Mouse (Mus musculus) limb, embryonic 14.5 days (tissue): ENCODE measurements around the gene Sap30. TPM values are rescaled to one million over a fixed set of nuclear protein-coding genes. Genes with fewer than 3 reads are reported as not detected.
A peak's percentile ranks its signal among the peaks of the same experiment; 100 is the strongest.
"Not testable (repeated sequence)": the region's sequence is repeated elsewhere in the genome, so short reads cannot be mapped to it uniquely, and the experiment has no call there.

Experiments used
- ATAC-seq: fragments of 200-750 bp; cut with Nextera tagmentation; 2 replicates; pipeline ENCODE4 v1.8.0; 2017; ENCODE audit warnings: low read depth, moderate number of reproducible peaks, moderate TSS enrichment; ENCODE audit not compliant: low FRiP score
- DNase-seq: peaks from one replicate; pipeline ENCODE4 v3.0.0-alpha.2; 2015; ENCODE audit warnings: low spot score
- H3K27ac ChIP-seq: fragments of 300-500 bp; sonication (generic); replicated peaks from 2 replicates; pipeline ENCODE4 v1.5.1; 2014; ENCODE audit warnings: low read depth, mild to moderate bottlenecking, low read length, moderate library complexity, mixed read lengths
- H3K27me3 ChIP-seq: fragments of 300-500 bp; sonication (generic); 2 replicates; pipeline ENCODE4 v1.6.1; 2014; ENCODE audit warnings: low read length, mixed read lengths; ENCODE audit not compliant: control insufficient read depth, insufficient read depth
- H3K36me3 ChIP-seq: fragments of 300-500 bp; sonication (generic); 2 replicates; pipeline ENCODE4 v1.6.1; 2014; ENCODE audit warnings: mild to moderate bottlenecking, low read length, moderate library complexity, mixed read lengths; ENCODE audit not compliant: control insufficient read depth, insufficient read depth
- H3K4me1 ChIP-seq: fragments of 300-500 bp; sonication (generic); 2 replicates; pipeline ENCODE4 v1.6.1; 2014; ENCODE audit warnings: antibody characterized with exemption, low read length, mixed read lengths; ENCODE audit not compliant: control insufficient read depth, insufficient read depth
- H3K4me2 ChIP-seq: fragments of 300-500 bp; sonication (generic); replicated peaks from 2 replicates; pipeline ENCODE4 v1.6.1; 2014; ENCODE audit warnings: low read depth, mild to moderate bottlenecking, low read length, moderate library complexity; ENCODE audit not compliant: severe bottlenecking
- H3K4me3 ChIP-seq: fragments of 300-500 bp; sonication (generic); replicated peaks from 2 replicates; pipeline ENCODE4 v1.5.1; 2014; ENCODE audit warnings: low read length
- H3K9ac ChIP-seq: fragments of 300-500 bp; sonication (generic); 2 replicates; pipeline ENCODE4 v1.6.1; 2014; ENCODE audit warnings: mild to moderate bottlenecking, low read depth, low read length, moderate library complexity; ENCODE audit not compliant: severe bottlenecking
- H3K9me3 ChIP-seq: fragments of 300-500 bp; sonication (generic); 2 replicates; pipeline ENCODE4 v1.6.1; 2016; ENCODE audit warnings: low read length; ENCODE audit not compliant: control insufficient read depth
- POLR2A ChIP-seq: fragments of 200-500 bp; IDR thresholded peaks from 2 replicates; pipeline ENCODE4 v1.8.0; 2012; ENCODE audit warnings: inconsistent platforms, mild to moderate bottlenecking, moderate library complexity, borderline replicate concordance; ENCODE audit not compliant: insufficient read depth, insufficient read length; ENCODE audit errors: extremely low read depth
- WGBS: fragments of 180-500 bp; shearing (Covaris S2); extraction: QIAGEN DNeasy Blood & Tissue Kit; methylation state at CpG from one replicate; pipeline ENCODE4 v1.1.7; 2014; 5-methylcytosine and 5-hydroxymethylcytosine counted together
- polyA plus RNA-seq, 2 experiments: library from polyadenylated mRNA; depleted of rRNA in 1 of 2; stranded (reverse) in 1 of 2; unstranded in 1 of 2; fragments of >200 nt; fragmentation: Nextera tagmentation in 1 of 2; extraction: Ambion mirVana in 1 of 2; gene quantifications; 2 replicates each; pipeline versions ENCODE4 v1.2.1 to v1.2.3; 2012 to 2014

Sap30 gene
- polyA plus RNA-seq, 2 experiments, result 32.6 to 35.8 TPM

GRCm38 (mm10) chr8:57450726-57451125 is 36.9 kb downstream of the Sap30 start:
- ATAC-seq (no peak), DNase-seq (no peak)
- Histone ChIP-seq H3K27me3 (no peaks in the 10 kb centered on the region), H3K27ac (no peak overlapping the region), H3K4me2 (no peak overlapping the region), H3K9me3 (no peaks in the 10 kb centered on the region), H3K9ac (no peak overlapping the region), H3K36me3 (no peaks in the 10 kb centered on the region), H3K4me3 (no peak overlapping the region), H3K4me1 (no peaks in the 10 kb centered on the region)
- WGBS, result 73% methylated on average over 7 of the region's 7 CpGs
- no peak for TF ChIP-seq POLR2A

DNA sequence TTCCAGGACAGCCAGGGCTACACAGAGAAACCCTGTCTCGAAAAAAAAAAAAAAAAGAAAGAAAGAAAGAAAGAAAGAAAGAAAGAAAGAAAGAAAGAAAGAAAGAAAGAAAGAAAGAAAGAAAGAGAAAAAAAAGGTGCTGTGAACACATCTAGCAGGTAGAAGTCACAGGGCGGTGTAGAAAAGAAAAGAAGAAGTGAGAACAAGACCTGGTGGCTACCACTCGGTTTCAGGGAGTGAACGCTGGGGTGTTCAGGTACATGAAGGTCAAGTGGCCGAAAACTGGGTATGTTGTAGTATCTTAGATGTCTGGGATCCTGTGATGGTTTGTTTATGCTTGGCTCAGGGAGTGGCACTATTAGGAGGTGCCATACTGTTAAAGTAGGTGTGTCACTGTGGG is 41.8 kb downstream of the Sap30 start:
- H3K27ac ChIP-seq, H3K4me2 ChIP-seq, H3K9me3 ChIP-seq, H3K4me3 ChIP-seq, H3K9ac ChIP-seq, H3K36me3 ChIP-seq, DNase-seq, H3K4me1 ChIP-seq, ATAC-seq, H3K27me3 ChIP-seq: not testable (repeated sequence)
- 82% methylated on average over 5 of the region's 5 CpGs for WGBS

- TF ChIP-seq POLR2A, result no peak
- no peaks in the 10 kb centered on the region for H3K9me3 ChIP-seq
- ATAC-seq, result no peak
- H3K36me3 ChIP-seq, result no peaks in the 10 kb centered on the region
- no peak overlapping the region for H3K9ac ChIP-seq
- 73% methylated on average over 4 of the region's 4 CpGs for WGBS
- H3K27me3 ChIP-seq, result no peaks in the 10 kb centered on the region
- no peak overlapping the region for H3K4me3 ChIP-seq
- no peak for DNase-seq
- H3K4me1 ChIP-seq, result no peaks in the 10 kb centered on the region; the same call in 1 of the 2 replicates
- H3K4me2 ChIP-seq, result no peak overlapping the region
- no peak overlapping the region for H3K27ac ChIP-seq
Observed at GRCm38 (mm10) chr8:57443289-57443688, 44.4 kb downstream of the Sap30 start.

DNA sequence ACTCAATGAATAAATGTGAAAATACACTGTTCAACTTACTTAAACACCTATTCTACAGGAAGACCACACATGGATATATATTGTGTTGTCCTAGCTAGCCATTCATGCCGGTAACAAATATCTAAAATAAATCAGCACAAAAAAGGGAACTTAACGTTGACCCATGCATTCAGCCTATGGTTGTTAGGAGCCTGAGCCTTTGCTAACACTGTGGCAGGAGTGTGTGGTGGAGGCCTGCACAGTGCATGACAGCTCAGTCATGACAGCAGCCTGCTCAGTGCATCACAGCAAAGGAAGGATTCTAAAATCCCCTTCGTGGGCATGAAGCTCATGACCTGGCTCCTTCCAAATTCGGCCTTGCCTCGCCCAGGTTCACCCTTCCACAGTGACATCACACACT is 46.1 kb downstream of the Sap30 start:
- ATAC-seq, result no peak
- no peak for TF ChIP-seq POLR2A
- WGBS, result 72% methylated on average over 5 of the region's 5 CpGs
- Histone ChIP-seq H3K27ac (no peak overlapping the region), H3K4me2 (no peak overlapping the region), H3K9ac (no peak overlapping the region), H3K36me3 (no peaks in the 10 kb centered on the region), H3K27me3 (no peaks in the 10 kb centered on the region), H3K9me3 (no peaks in the 10 kb centered on the region), H3K4me1 (no peaks in the 10 kb centered on the region; the same call in 1 of the 2 replicates), H3K4me3 (no peak overlapping the region)
- no peak for DNase-seq

GRCm38 (mm10) chr8:57441131-57441530 is 46.5 kb downstream of the Sap30 start:
- Histone ChIP-seq H3K27me3 (no peaks in the 10 kb centered on the region), H3K36me3 (no peaks in the 10 kb centered on the region), H3K27ac (no peak overlapping the region), H3K4me1 (no peaks in the 10 kb centered on the region; the same call in 1 of the 2 replicates), H3K4me3 (no peak overlapping the region), H3K9me3 (no peaks in the 10 kb centered on the region), H3K4me2 (no peak overlapping the region), H3K9ac (no peak overlapping the region)
- 35% methylated on average over 4 of the region's 4 CpGs for whole genome bisulfite sequencing
- DNase-seq, result peak; percentile 66
- TF ChIP-seq POLR2A, result no peak
- no peak for ATAC-seq

DNA sequence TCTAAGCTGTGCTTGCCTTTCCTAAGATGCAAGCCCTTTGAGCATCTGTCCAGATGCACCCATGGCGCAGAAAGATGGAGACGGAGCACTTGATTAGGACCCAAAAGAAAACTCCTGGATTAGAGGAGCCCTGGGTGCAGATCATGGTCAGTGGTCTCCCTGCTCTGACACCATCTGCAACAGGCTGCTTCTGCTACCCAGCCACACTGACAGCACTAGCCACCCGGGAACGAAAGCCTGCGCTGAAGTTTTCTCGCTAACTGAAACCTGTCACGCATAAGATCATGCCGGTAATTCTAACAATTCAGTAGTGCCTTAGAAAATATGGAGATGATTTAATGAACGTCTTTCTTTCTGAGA is 51.2 kb downstream of the Sap30 start:
- ATAC-seq (no peak), DNase-seq (no peak)
- H3K4me1 ChIP-seq, result peaks cover 4% of the 10 kb centered on the region
- WGBS, result 55% methylated on average over 9 of the region's 9 CpGs
- no peaks in the 10 kb centered on the region for H3K27me3 ChIP-seq
- H3K36me3 ChIP-seq, result no peaks in the 10 kb centered on the region
- H3K9me3 ChIP-seq, result no peaks in the 10 kb centered on the region
- H3K9ac ChIP-seq, result no peak overlapping the region
- H3K4me3 ChIP-seq, result no peak overlapping the region
- TF ChIP-seq POLR2A, result no peak
- no peak overlapping the region for H3K27ac ChIP-seq
- 0 out of 2 replicates have a peak overlapping the region, but pooled peaks have one; percentile 35 for H3K4me2 ChIP-seq
